Mouse (Mus musculus) lung, postnatal 0 days (tissue): ENCODE measurements around the gene Grb10.

ENCODE experiments used
- CTCF ChIP-seq: IDR thresholded peaks from 2 replicates; pipeline ENCODE4 v1.5.1; 2016; ENCODE audit warnings: antibody characterized with exemption, mild to moderate bottlenecking
- EP300 ChIP-seq: IDR thresholded peaks from 2 replicates; pipeline ENCODE4 v1.6.1; 2016; ENCODE audit warnings: antibody characterized with exemption, mild to moderate bottlenecking, control low read depth

DNA sequence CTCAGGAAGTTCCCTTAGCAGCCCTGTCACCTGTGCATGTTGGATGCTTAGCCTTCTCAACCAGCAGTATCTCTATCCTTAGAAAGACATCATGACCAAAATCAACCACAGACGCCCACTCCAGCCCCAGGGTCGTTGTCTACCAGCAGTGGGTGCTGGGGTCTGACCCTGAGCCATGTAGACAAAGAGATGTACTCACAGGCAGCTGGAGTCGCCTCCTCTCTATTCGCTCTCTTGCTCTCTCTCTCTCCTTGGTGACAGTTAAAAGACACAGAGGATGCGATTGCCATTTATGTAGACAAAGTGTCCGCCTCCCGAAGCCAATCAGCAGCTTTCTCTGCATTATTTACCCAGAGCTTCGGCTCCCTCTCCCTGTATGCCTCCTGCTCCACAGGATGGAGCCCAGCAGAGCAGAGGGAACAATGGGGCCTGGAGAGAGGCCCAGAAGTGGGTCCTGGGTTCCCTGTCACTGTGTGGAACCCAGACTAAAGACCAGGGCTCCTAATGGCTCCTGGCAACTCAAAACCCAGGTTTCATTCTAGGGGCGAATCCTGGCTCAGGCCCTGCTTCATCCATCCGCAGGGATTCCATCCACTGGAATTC, 148.2 kb downstream of the Grb10 start:
- no peak for TF ChIP-seq CTCF
- no peak for TF ChIP-seq EP300
